Mouse (Mus musculus) c-Kit-positive CD71-positive TER-119-negative erythroid progenitor cells, embryonic 14.5 days (primary cell): ENCODE measurements at regions not wholly inside any gene's neighbourhood (a gene's known extent, or its start where the extent isn't known, plus 50 kb on each side); places are given as distances from the start of the nearest gene placed in this dataset.

ENCODE experiments used
- DNase-seq: peaks from one replicate; pipeline ENCODE4 v3.0.0-alpha.2; 2013; ENCODE audit warnings: low read depth

GRCm38 (mm10) chr2:21129621-21130020 lies 75.5 kb downstream of the Enkur start:
- DNase-seq = no peak

- no peak for DNase-seq
Observed at GRCm38 (mm10) chr2:21126531-21126930, 78.6 kb downstream of the Enkur start.

GRCm38 (mm10) chr2:21122421-21122820 lies 82.7 kb downstream of the Enkur start:
- DNase-seq = no peak

DNA sequence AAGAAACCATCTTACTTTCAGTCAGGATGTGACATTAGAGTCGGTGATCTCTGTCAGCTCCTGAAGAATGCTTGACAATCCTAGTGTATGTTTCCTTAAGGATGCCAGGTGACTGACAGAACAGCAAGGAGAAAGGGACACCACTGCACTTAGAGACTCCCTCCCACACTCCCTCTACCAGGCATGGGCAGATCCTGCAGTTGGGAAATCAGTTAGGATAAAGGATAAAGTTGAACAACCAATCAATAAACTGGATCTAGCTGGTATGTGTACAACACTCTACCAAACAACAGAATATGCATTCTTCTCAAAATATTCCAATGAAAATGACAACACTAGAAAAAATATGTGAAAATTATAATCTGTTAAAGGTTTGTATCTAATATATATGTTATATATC lies 83.5 kb downstream of the Enkur start:
- DNase-seq = no peak

GRCm38 (mm10) chr2:21116817-21117216 lies 88.3 kb downstream of the Enkur start:
- DNase-seq = no peak

GRCm38 (mm10) chr2:21111527-21111926 lies 93.6 kb downstream of the Enkur start:
- DNase-seq = no peak

- no peak for DNase-seq
Observed at GRCm38 (mm10) chr2:21100248-21100808, 104.8 kb downstream of the Enkur start.

DNA sequence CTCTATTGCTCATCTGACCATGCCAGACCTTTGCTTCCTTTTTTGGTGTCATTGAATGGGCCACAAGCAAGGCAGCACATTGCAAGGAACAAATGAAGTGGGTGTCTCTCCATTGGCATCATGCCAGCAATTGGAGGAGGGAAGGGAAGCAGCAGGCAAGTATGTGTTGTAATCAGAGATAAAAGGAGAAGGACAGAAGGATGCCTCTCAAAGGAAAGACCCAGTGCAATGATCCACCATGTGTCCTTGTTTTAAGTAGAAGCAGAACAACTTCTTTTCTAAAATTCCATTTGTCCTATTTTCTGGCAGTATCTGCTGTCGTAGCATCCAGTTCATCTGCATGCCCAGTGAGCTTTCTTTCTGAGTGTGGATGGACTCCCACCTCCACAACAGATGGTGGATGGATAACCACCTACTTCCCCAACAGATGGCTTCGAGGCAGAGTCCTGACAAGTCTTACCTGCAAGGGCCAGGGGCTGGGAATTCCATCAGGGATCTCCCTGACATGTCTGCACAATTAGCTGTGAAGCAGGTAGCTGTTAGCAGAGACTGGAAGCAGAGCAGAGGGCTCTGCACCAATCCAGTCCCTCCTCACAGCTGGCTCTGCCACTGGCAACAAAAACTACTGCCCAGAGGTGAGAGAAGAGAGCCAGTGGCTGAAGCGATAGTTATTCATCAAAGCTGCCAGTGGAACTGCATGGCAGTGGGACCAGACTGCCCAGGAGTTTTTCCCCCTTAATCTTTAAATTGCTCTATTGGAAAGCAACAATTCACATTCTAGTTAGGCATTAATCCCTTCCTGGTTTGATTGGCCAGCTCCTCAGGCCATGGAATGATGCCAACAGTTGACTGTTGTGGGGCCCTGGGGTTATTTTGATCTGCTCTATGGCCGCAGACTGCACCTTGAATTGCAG lies 113.8 kb downstream of the Enkur start:
- peak; percentile 6 for DNase-seq

- DNase-seq = no peak
Observed at GRCm38 (mm10) chr2:21085517-21085916, 116.8 kb upstream of the Arhgap21 start.

GRCm38 (mm10) chr2:21067292-21067850 lies 98.7 kb upstream of the Arhgap21 start:
- DNase-seq = no peak

DNA sequence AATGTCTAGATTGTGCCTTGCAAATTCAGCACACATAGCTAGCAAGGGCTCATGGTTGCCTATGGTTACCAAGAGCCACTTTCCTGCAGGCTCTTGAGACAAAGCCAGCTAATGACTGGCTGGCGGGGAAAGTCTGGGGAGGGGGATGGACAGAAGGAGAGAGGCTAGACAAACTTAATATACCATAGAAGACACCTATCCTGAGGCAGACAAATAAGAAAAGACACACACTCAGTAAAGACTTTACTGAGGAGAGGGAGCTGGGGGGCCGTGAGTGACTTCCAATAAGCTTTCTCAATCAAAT lies 91.6 kb upstream of the Arhgap21 start:
- no peak for DNase-seq

DNA sequence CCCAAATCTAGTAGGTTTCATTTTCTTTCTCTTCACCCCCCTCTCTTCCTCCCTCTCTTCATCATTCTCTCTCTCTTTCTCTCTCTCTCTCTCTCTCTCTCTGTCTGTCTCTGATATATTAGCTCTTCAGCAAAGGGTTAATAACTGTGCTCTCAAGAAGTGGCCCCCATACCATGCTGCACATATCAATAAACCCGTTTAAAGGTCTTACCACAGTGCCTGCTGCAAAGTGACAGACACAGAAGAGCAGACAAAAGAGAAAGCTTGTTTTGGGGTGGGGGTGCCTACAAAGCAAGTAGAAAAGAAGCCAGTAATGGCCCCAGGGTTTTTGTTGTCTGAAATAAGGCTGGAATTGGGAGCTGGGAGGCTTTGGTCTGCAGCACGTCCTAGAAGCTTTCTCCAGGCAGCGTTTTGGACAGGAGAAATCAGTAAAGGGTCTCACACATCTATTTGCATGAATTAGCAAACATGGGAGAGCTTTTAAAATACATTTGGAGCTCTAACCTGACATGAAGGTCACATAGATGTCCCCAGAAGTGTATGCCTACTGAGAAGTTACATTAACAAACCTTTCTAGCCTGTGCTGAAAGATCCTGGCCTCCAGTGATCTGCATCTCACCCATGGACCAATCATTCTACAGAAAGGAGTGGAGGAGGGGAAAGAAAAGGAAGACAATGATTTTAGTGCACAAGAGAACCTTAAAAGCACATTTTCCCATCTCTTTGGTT lies 91.1 kb upstream of the Arhgap21 start:
- DNase-seq = no peak

- no peak for DNase-seq
Observed at GRCm38 (mm10) chr2:21058940-21059339, 90.3 kb upstream of the Arhgap21 start.

GRCm38 (mm10) chr2:21056450-21057210 lies 87.9 kb upstream of the Arhgap21 start:
- no peak for DNase-seq

GRCm38 (mm10) chr2:21055416-21055815 lies 86.7 kb upstream of the Arhgap21 start:
- DNase-seq = no peak

GRCm38 (mm10) chr2:21054325-21055082 lies 85.8 kb upstream of the Arhgap21 start:
- no peak for DNase-seq

GRCm38 (mm10) chr2:21053596-21053995 lies 84.9 kb upstream of the Arhgap21 start:
- no peak for DNase-seq

- no peak for DNase-seq
Observed at GRCm38 (mm10) chr2:21048996-21049395, 80.3 kb upstream of the Arhgap21 start.

DNA sequence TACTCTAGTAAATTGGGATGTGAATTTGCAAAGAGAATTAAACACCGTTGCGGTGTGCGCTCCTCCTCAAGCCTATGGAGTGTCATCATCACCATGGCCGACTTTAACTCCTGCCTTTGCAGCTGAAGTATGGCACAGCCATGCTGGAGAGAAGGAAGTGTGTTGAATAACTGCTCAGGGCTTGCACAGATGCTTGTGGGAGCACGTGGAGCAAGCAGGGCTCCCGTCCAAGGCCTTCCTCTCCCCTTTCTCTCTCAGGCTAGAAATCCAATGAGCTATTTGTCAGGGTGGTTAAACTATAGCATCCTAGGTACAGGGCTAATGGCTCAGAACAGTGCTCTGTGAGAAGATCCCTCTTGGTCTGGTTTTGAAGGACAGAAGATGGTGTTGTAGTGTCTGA lies 79.5 kb upstream of the Arhgap21 start:
- no peak for DNase-seq

DNA sequence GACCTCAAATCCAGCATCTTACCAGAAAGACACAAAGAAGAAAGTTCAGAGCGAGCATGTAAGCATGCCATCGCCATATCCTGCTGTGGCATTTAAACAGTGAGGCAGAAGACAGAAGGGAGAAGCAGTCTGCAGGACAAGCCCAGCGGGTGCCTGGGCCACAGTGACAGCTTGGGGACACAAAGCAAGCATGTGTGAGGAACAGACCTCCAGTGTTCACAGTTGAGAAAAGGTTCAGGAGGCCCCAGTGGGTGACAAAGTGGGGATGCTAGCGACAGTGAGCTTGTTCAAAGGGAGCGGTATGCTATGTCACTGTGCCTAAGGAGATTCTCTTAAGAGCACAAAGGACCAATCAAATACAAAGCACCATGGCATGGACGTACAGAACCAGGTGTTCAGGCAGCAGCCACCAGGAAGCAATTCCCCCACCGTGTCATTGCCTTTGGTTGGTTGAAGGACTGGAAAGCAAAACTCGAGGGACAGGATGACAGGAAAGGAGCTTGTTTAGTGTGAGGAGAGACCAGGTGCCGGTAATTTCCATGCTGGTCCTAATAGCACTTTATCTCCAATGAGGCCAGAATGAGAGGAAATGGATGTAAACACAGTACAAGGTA lies 77.9 kb upstream of the Arhgap21 start:
- no peak for DNase-seq

GRCm38 (mm10) chr2:21044781-21045180 lies 76.1 kb upstream of the Arhgap21 start:
- no peak for DNase-seq
